Mouse (Mus musculus) lung, adult 2 months (tissue): ENCODE results near the gene Wdr20.
"Not testable (repeated sequence)": the region's sequence is repeated elsewhere in the genome, so short reads cannot be mapped to it uniquely, and the experiment has no call there.

Source experiments
- CTCF ChIP-seq: fragments of 200-500 bp; IDR thresholded peaks from 2 replicates; pipeline ENCODE4 v1.5.1; 2011; ENCODE audit warnings: mild to moderate bottlenecking, low read length, control low read depth; ENCODE audit not compliant: insufficient read depth
- POLR2A ChIP-seq: fragments of 200-500 bp; IDR thresholded peaks from 2 replicates; pipeline ENCODE4 v1.6.1; 2011; ENCODE audit warnings: low read depth, mild to moderate bottlenecking, control low read depth, low read length, borderline replicate concordance; ENCODE audit errors: extremely low read depth

GRCm38 (mm10) chr12:110733254-110733653, 4.5 kb upstream of the Wdr20 start:
- not testable (repeated sequence) for TF ChIP-seq POLR2A, CTCF
